Mouse (Mus musculus) megakaryocyte, embryonic 14.5 days (primary cell): ENCODE measurements around the gene Evi5l.

Experiments used
- FLI1 ChIP-seq: IDR thresholded peaks from 2 replicates; pipeline ENCODE4 v1.6.1; 2012; ENCODE audit warnings: low read length, inconsistent platforms, mixed read lengths
- GATA1 ChIP-seq: IDR thresholded peaks from 3 replicates; pipeline ENCODE4 v1.6.1; 2012; ENCODE audit warnings: mixed read lengths, low read length, inconsistent platforms, borderline replicate concordance

- TF ChIP-seq FLI1 (no peak), GATA1 (no peak)
Observed at GRCm38 (mm10) chr8:4252934-4253841, 86.8 kb downstream of the Evi5l start, which contains the start of gene Snapc2.
